Mouse (Mus musculus) liver, embryonic 14.5 days (tissue): ENCODE data around the gene Cxcr1.

Source experiments
- CTCF ChIP-seq: IDR thresholded peaks from 2 replicates; pipeline ENCODE4 v1.5.1; 2016; ENCODE audit warnings: antibody characterized with exemption, low read depth, control low read depth
- EP300 ChIP-seq: IDR thresholded peaks from 2 replicates; pipeline ENCODE4 v1.6.1; 2016; ENCODE audit warnings: antibody characterized with exemption, low read depth

DNA sequence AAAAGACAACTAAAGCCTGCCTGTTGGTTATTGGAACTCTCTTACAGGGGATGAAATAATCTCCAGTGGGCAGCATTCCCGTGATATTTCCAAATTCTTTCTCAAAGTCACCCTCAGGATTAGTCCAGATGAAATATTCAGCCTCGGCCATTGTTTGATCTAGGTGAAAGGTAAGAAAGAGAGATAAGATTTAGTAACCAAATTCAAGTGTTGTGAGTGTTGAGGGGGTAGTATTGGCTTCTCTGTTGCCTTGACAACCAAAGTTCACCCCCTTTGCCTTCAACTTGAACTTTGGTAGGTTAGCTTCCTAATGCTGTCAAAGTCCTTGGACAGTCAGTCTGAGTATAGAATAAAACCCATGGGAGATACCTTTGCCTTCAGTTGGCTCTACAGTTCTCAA lies 1.7 kb downstream of the Cxcr1 start:
- TF ChIP-seq CTCF: no peak
- TF ChIP-seq EP300: no peak
